Mouse (Mus musculus): ENCODE results near the gene Plagl2. TPM values are rescaled to one million over a fixed set of nuclear protein-coding genes. Genes with fewer than 3 reads are reported as not detected.

Gene Plagl2
- polyA plus RNA-seq, 1 experiment from 2014 or later, result 24.4 TPM

GRCm38 (mm10) chr2:153237193-153237592 is 4.0 kb downstream of the Plagl2 start:
- no peaks in the 10 kb centered on the region for H3K27me3 ChIP-seq (replicated peaks)
- H3K9ac ChIP-seq, result no peak overlapping the region
- H3K4me1 ChIP-seq, result peaks cover 44% of the 10 kb centered on the region
- H3K4me2 ChIP-seq, result peak overlapping the region; percentile 84; the same call in 1 of the 2 replicates
- H3K27ac ChIP-seq, result no peak overlapping the region
- H3K9me3 ChIP-seq (replicated peaks), result no peaks in the 10 kb centered on the region
- H3K36me3 ChIP-seq, result peaks cover 68% of the 10 kb centered on the region
- no peak overlapping the region for H3K4me3 ChIP-seq
- 76% methylated on average over 4 of the region's 4 CpGs for WGBS (ENCODE audit: insufficient replicate concordance)
- ATAC-seq, result no peak

DNA sequence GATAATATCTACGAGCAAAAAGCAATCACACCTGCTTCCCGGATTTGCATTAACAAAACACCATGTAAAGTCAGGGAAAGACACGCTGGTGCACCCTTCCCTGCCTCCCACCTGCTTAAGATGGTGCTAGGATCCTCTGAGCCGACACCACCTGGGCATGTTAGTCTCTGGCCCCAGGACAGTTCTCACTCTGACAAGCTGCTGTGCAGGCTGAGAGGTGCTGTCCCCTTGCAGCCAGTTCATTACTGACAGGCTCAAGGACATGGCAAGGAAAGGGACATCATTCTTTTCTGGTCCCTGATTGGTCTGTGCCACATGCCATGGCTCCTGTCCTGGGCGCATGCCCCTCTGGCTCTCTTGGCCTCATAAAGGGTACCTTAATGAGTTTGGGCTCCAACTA is 12.7 kb downstream of the Plagl2 start:
- Histone ChIP-seq H3K36me3 (peaks cover 68% of the 10 kb centered on the region), H3K4me1 (peaks cover 83% of the 10 kb centered on the region), H3K27me3 (replicated peaks) (no peaks in the 10 kb centered on the region), H3K4me3 (no peak overlapping the region), H3K9ac (peak overlapping the region; percentile 54), H3K27ac (peak overlapping the region; percentile 88), H3K9me3 (replicated peaks) (no peaks in the 10 kb centered on the region), H3K4me2 (peak overlapping the region; percentile 46)
- 76% methylated on average over 5 of the region's 5 CpGs for WGBS (ENCODE audit: insufficient replicate concordance)
- ATAC-seq, result no peak

DNA sequence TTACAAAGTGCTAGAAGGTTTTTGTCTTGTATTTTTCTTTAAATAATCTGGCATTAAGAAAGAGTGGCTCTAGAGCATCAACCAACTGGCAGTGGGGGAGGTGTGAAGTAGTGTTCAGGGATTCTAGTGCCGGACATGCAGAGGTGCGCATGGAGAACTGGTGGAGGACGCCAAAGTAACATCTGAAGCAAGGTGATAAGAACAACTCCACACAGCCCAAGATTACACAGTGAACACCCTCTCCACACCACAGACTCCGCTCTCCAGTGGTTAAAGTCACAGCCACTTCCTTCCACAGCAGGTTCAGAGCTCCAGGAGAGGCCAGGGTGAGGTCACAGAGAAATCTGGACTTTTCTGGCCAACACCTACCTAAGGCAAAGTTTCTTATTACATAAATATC is 13.3 kb downstream of the Plagl2 start:
- peaks cover 89% of the 10 kb centered on the region for H3K4me1 ChIP-seq
- H3K4me2 ChIP-seq, result peak overlapping the region; percentile 46
- WGBS (ENCODE audit: insufficient replicate concordance), result 17% methylated on average over 4 of the region's 4 CpGs
- H3K36me3 ChIP-seq, result peaks cover 63% of the 10 kb centered on the region
- ATAC-seq, result peak; percentile 90
- no peaks in the 10 kb centered on the region for H3K9me3 ChIP-seq (replicated peaks)
- peak overlapping the region; percentile 88 for H3K27ac ChIP-seq
- no peak overlapping the region for H3K9ac ChIP-seq
- H3K4me3 ChIP-seq, result no peak overlapping the region
- H3K27me3 ChIP-seq (replicated peaks), result no peaks in the 10 kb centered on the region

DNA sequence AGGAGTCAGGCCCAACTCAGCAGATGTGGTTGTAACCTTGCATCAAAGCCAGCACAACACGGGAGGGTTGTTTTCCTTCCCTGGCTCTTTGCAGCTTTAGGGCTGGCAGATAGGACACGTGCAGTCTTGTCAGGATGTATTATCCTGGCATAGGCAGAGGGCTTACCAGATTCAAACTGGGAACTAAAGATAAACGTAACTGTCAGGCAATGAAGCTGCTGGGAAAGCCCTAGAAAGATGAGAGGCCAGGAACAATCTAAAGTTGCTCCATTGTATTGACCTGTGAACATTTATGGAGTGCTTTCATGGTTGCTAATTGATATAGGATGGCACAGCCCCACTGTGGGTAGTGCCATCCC is 15.7 kb downstream of the Plagl2 start:
- peak overlapping the region; percentile 96 for H3K4me2 ChIP-seq
- no peaks in the 10 kb centered on the region for H3K9me3 ChIP-seq (replicated peaks)
- peak overlapping the region; percentile 86 for H3K27ac ChIP-seq
- H3K36me3 ChIP-seq, result peaks cover 39% of the 10 kb centered on the region
- peak overlapping the region; percentile 62 for H3K4me3 ChIP-seq
- peak; percentile 5; the same call in 1 of the 2 replicates for ATAC-seq
- peaks cover 97% of the 10 kb centered on the region for H3K4me1 ChIP-seq
- no peaks in the 10 kb centered on the region for H3K27me3 ChIP-seq (replicated peaks)
- peak overlapping the region; percentile 75 for H3K9ac ChIP-seq
- WGBS (ENCODE audit: insufficient replicate concordance), result 2% methylated on average over 3 of the region's 3 CpGs

- Histone ChIP-seq H3K27me3 (replicated peaks) (no peaks in the 10 kb centered on the region), H3K4me2 (peak within 1 kb of the TSS; percentile 96), H3K36me3 (peaks cover 34% of the 10 kb centered on the region), H3K9ac (peak within 1 kb of the TSS; percentile 75), H3K9me3 (replicated peaks) (no peaks in the 10 kb centered on the region), H3K4me3 (peak within 1 kb of the TSS; percentile 62), H3K4me1 (peaks cover 97% of the 10 kb centered on the region), H3K27ac (peak within 1 kb of the TSS; percentile 86)
- ATAC-seq, result no peak
- 2% methylated on average over 31 of the region's 31 CpGs for WGBS (ENCODE audit: insufficient replicate concordance)
Observed at GRCm38 (mm10) chr2:153224946-153225594, 16.2 kb downstream of the Plagl2 start, which contains the start of gene Tspyl3. Tspyl3 (minus strand) TSS chr2:153225441.

GRCm38 (mm10) chr2:153222566-153222965 is 18.7 kb downstream of the Plagl2 start:
- H3K4me2 ChIP-seq, result peak overlapping the region; percentile 69
- H3K27me3 ChIP-seq (replicated peaks), result no peaks in the 10 kb centered on the region
- peak overlapping the region; percentile 63 for H3K9ac ChIP-seq
- peak overlapping the region; percentile 94 for H3K27ac ChIP-seq
- WGBS (ENCODE audit: insufficient replicate concordance), result 64% methylated on average over 2 of the region's 2 CpGs
- H3K4me1 ChIP-seq, result peaks cover 91% of the 10 kb centered on the region
- no peak for ATAC-seq
- no peak overlapping the region for H3K4me3 ChIP-seq
- H3K36me3 ChIP-seq, result peaks cover 12% of the 10 kb centered on the region
- H3K9me3 ChIP-seq (replicated peaks), result no peaks in the 10 kb centered on the region

GRCm38 (mm10) chr2:153222130-153222529 is 19.1 kb downstream of the Plagl2 start:
- peak; percentile 79 for ATAC-seq
- peak overlapping the region; percentile 63 for H3K9ac ChIP-seq
- H3K4me2 ChIP-seq, result peak overlapping the region; percentile 69
- H3K4me3 ChIP-seq, result peak overlapping the region; percentile 38
- no peaks in the 10 kb centered on the region for H3K9me3 ChIP-seq (replicated peaks)
- peaks cover 8% of the 10 kb centered on the region for H3K36me3 ChIP-seq
- H3K4me1 ChIP-seq, result peaks cover 87% of the 10 kb centered on the region
- peak overlapping the region; percentile 94 for H3K27ac ChIP-seq
- no peaks in the 10 kb centered on the region for H3K27me3 ChIP-seq (replicated peaks)

DNA sequence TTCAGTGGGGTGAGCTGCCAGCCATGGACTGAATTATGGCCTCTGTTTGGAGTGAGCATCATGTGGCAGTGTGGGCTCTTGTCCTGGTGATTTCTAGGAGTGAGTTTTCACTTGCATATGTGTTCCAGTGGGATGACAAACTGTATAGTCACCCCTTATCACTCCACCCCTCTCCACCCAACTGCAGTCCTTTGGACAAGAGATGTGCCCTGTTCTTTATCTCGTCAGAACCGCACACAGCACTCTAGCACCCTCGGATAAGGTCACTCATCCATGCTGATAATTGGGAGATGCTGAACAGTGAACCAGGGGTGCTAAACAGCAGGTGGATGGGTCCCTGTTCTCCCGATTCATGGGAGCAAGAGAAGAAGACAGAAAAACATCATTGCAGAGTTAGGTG is 19.6 kb downstream of the Plagl2 start:
- 23% methylated on average over 4 of the region's 4 CpGs for WGBS (ENCODE audit: insufficient replicate concordance)
- Histone ChIP-seq H3K9me3 (replicated peaks) (no peaks in the 10 kb centered on the region), H3K4me2 (peak overlapping the region; percentile 69), H3K4me1 (peaks cover 82% of the 10 kb centered on the region), H3K4me3 (peak overlapping the region; percentile 38), H3K27ac (peak overlapping the region; percentile 94), H3K36me3 (peaks cover 3% of the 10 kb centered on the region; the same call in 1 of the 2 replicates), H3K9ac (peak overlapping the region; percentile 63), H3K27me3 (replicated peaks) (no peaks in the 10 kb centered on the region)
- ATAC-seq, result peak; percentile 93

DNA sequence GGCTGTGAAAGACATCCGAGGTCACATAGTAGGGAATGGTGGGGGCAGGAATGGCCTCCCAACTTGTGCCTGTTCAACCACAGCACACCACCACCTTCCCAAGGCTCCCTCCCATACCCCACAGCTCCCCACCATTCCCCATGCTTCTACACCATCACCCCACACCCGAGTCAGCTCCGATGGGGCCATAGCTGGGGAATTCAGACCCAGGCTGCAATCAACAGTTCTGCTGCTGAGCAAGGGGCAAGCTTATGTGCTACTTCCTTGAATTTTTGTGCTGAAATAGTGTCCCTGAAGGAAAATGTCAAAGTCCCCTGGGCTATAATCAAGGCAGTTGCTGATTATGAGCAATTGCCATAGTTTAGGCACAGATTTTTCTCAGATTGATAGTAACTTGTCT is 22.7 kb downstream of the Plagl2 start:
- ATAC-seq, result no peak
- Histone ChIP-seq H3K36me3 (no peaks in the 10 kb centered on the region), H3K9ac (no peak overlapping the region), H3K27me3 (replicated peaks) (no peaks in the 10 kb centered on the region), H3K9me3 (replicated peaks) (no peaks in the 10 kb centered on the region), H3K27ac (no peak overlapping the region), H3K4me1 (peaks cover 74% of the 10 kb centered on the region), H3K4me2 (no peak overlapping the region), H3K4me3 (no peak overlapping the region)
- 71% methylated on average over 3 of the region's 3 CpGs for WGBS (ENCODE audit: insufficient replicate concordance)

DNA sequence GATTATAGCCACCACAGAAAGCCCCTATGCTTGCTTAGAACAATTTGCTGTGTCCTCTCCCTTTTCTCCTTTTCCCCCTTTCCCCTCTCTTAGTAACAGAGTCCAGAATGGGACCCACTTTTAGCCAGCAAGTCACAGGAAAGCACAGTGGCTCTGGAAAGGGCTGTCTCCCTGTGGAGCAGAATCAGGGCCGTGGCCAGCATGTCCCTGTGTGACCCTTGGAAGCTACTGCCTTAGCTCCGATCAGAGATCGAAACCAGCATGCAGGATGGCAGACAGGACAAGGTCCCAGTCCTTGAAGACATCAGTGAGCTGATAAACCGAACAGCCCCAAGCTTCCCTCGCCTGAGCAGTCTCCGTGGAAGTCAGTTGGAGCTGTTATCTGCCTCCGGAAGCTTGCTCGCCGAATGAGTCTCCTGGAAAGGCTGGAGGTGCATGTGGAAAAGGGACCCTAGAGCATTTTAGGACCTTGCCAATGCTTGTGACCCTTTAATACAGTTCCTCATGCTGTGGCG is 23.3 kb downstream of the Plagl2 start:
- no peak overlapping the region for H3K4me2 ChIP-seq
- no peaks in the 10 kb centered on the region for H3K36me3 ChIP-seq
- H3K9ac ChIP-seq, result no peak overlapping the region
- WGBS (ENCODE audit: insufficient replicate concordance), result 77% methylated on average over 10 of the region's 10 CpGs
- no peak overlapping the region for H3K27ac ChIP-seq
- no peaks in the 10 kb centered on the region for H3K27me3 ChIP-seq (replicated peaks)
- peaks cover 72% of the 10 kb centered on the region for H3K4me1 ChIP-seq
- ATAC-seq, result no peak
- no peaks in the 10 kb centered on the region for H3K9me3 ChIP-seq (replicated peaks)
- no peak overlapping the region for H3K4me3 ChIP-seq

DNA sequence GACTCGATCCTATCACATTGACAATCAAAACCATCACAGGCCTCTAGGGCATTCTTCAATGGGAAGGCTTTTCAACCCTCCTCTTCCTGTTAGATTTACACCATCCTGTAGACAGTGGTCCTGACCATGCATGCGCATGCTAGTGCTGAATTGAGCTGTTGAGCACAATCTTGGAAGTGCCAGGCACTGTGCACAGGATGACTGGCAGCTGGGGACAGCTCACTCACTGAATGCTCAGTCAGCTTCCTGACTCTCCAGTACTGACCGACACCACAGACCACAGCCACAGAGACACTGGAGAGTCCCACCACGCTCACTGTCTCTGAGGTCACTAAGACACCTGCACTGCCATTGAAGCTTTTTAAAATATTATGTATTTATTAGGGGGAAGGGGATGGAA is 25.8 kb downstream of the Plagl2 start:
- Histone ChIP-seq H3K36me3 (peaks cover 3% of the 10 kb centered on the region; the same call in 1 of the 2 replicates), H3K4me2 (peak overlapping the region; percentile 25), H3K9ac (no peak overlapping the region), H3K4me1 (peaks cover 47% of the 10 kb centered on the region), H3K9me3 (replicated peaks) (no peaks in the 10 kb centered on the region), H3K27me3 (replicated peaks) (no peaks in the 10 kb centered on the region), H3K4me3 (no peak overlapping the region), H3K27ac (0 out of 2 replicates have a peak overlapping the region, but pooled peaks have one; percentile 55)
- 40% methylated on average over 4 of the region's 4 CpGs for WGBS (ENCODE audit: insufficient replicate concordance)
- peak; percentile 48 for ATAC-seq

- 28% methylated on average over 6 of the region's 6 CpGs for WGBS (ENCODE audit: insufficient replicate concordance)
- H3K4me3 ChIP-seq, result no peak overlapping the region
- peaks cover 10% of the 10 kb centered on the region for H3K36me3 ChIP-seq
- H3K27ac ChIP-seq, result peak overlapping the region; percentile 55
- peak; percentile 49 for ATAC-seq
- no peak overlapping the region for H3K9ac ChIP-seq
- H3K4me1 ChIP-seq, result peaks cover 41% of the 10 kb centered on the region
- H3K27me3 ChIP-seq (replicated peaks), result no peaks in the 10 kb centered on the region
- no peaks in the 10 kb centered on the region for H3K9me3 ChIP-seq (replicated peaks)
- H3K4me2 ChIP-seq, result peak overlapping the region; percentile 25; the same call in 1 of the 2 replicates
Observed at GRCm38 (mm10) chr2:153214771-153215259, 26.4 kb downstream of the Plagl2 start.

All from liver, embryonic 12.5 days (tissue).